Mouse (Mus musculus) brain, embryonic 14.5 days (tissue): ENCODE measurements around the gene Mfsd13b.

Experiments used
- CTCF ChIP-seq: fragments of 200-500 bp; IDR thresholded peaks from 2 replicates; pipeline ENCODE4 v1.5.1; 2012; ENCODE audit warnings: inconsistent platforms, mild to moderate bottlenecking, moderate library complexity, borderline replicate concordance; ENCODE audit not compliant: insufficient read depth, insufficient read length; ENCODE audit errors: extremely low read depth
- POLR2A ChIP-seq: fragments of 200-500 bp; IDR thresholded peaks from 2 replicates; pipeline ENCODE4 v1.6.1; 2012; ENCODE audit warnings: mild to moderate bottlenecking, inconsistent platforms, borderline replicate concordance; ENCODE audit not compliant: poor library complexity, insufficient read depth, insufficient read length, severe bottlenecking; ENCODE audit errors: extremely low read depth

- TF ChIP-seq CTCF (no peak), POLR2A (no peak)
These were observed 48.6 kb upstream of the Mfsd13b start for GRCm38 (mm10) chr7:120933680-120934195.
